Mouse (Mus musculus) cerebellum, postnatal 4 days (tissue): ENCODE results near the gene Bnc1.
A peak's percentile ranks its signal among the peaks of the same experiment; 100 is the strongest.

ENCODE experiments used
- DNase-seq, 2 experiments: peaks; one replicate each; pipeline ENCODE4 v3.0.0; 2022; ENCODE audit warnings: low spot score in 2 of 2, mixed read lengths in 1 of 2

Bnc1 gene

GRCm38 (mm10) chr7:81992131-81993061 lies at the start of gene Bnc1:
Gene Bnc1 (minus strand): TSS chr7:81992292.
- DNase-seq = no peak

GRCm38 (mm10) chr7:82033347-82033746 lies 41.3 kb upstream of the Bnc1 start:
- no peak for DNase-seq

GRCm38 (mm10) chr7:82029666-82030065 lies 37.6 kb upstream of the Bnc1 start:
- DNase-seq = peak in 1 of 2 experiments; percentile 65

- DNase-seq = no peak
These were observed 33.7 kb upstream of the Bnc1 start for GRCm38 (mm10) chr7:82025802-82026201.

- no peak for DNase-seq
These were observed 31.6 kb upstream of the Bnc1 start for GRCm38 (mm10) chr7:82023676-82024075.

GRCm38 (mm10) chr7:82022404-82022803 lies 30.3 kb upstream of the Bnc1 start:
- no peak for DNase-seq

GRCm38 (mm10) chr7:82018031-82018430 lies 25.9 kb upstream of the Bnc1 start:
- DNase-seq = no peak

- DNase-seq = no peak
These were observed 24.9 kb upstream of the Bnc1 start for GRCm38 (mm10) chr7:82016751-82017710.

- no peak for DNase-seq
These were observed 20.4 kb upstream of the Bnc1 start for GRCm38 (mm10) chr7:82012472-82012871.

- DNase-seq = no peak
These were observed 19.7 kb upstream of the Bnc1 start for GRCm38 (mm10) chr7:82011534-82012401.

GRCm38 (mm10) chr7:82007151-82007550 lies 15.1 kb upstream of the Bnc1 start:
- no peak for DNase-seq

- no peak for DNase-seq
These were observed 12.1 kb upstream of the Bnc1 start for GRCm38 (mm10) chr7:82004228-82004627.

- DNase-seq = no peak
These were observed 7.7 kb upstream of the Bnc1 start for GRCm38 (mm10) chr7:81999816-82000215.

- DNase-seq = no peak
These were observed 7.3 kb upstream of the Bnc1 start for GRCm38 (mm10) chr7:81999372-81999771.

GRCm38 (mm10) chr7:81995975-81996374 lies 3.9 kb upstream of the Bnc1 start:
- DNase-seq = no peak

- no peak for DNase-seq
These were observed 3.0 kb upstream of the Bnc1 start for GRCm38 (mm10) chr7:81995126-81995525.

- no peak for DNase-seq
These were observed 1.0 kb upstream of the Bnc1 start for GRCm38 (mm10) chr7:81993140-81993539.

- no peak for DNase-seq
These were observed 456 bp downstream of the Bnc1 start for GRCm38 (mm10) chr7:81991611-81992061.

- DNase-seq = no peak
These were observed 976 bp downstream of the Bnc1 start for GRCm38 (mm10) chr7:81991116-81991515.

GRCm38 (mm10) chr7:81983651-81984050 lies 8.4 kb downstream of the Bnc1 start:
- DNase-seq = no peak

- no peak for DNase-seq
These were observed 13.8 kb downstream of the Bnc1 start for GRCm38 (mm10) chr7:81978304-81978703.
